Mouse (Mus musculus) lung, postnatal 0 days (tissue): ENCODE data around the gene Capn12.

Experiments used
- CTCF ChIP-seq: IDR thresholded peaks from 2 replicates; pipeline ENCODE4 v1.5.1; 2016; ENCODE audit warnings: antibody characterized with exemption, mild to moderate bottlenecking
- EP300 ChIP-seq: IDR thresholded peaks from 2 replicates; pipeline ENCODE4 v1.6.1; 2016; ENCODE audit warnings: antibody characterized with exemption, mild to moderate bottlenecking, control low read depth

DNA sequence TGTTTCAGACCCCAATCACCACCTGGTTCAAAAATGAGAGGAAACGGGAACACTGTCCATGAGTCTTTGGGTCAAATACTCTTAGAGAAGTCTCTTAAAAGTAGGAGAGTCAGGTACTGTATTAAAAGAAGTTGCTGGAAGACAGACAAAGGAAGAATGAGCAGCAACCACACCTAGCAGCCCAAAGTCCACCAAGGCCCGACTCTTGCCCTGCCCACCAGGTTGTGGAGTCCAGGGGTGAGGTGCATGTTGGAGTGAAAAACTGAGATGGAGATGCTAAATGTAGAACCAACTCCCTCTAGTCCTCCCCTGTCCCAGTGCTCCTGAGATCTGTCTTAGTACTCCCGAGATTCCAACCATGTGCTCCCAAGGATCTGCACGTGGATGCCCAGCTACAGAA is 30.6 kb upstream of the Capn12 start:
- TF ChIP-seq EP300 (no peak), CTCF (no peak)
